Mouse (Mus musculus): ENCODE measurements around the gene Hormad1.

DNA sequence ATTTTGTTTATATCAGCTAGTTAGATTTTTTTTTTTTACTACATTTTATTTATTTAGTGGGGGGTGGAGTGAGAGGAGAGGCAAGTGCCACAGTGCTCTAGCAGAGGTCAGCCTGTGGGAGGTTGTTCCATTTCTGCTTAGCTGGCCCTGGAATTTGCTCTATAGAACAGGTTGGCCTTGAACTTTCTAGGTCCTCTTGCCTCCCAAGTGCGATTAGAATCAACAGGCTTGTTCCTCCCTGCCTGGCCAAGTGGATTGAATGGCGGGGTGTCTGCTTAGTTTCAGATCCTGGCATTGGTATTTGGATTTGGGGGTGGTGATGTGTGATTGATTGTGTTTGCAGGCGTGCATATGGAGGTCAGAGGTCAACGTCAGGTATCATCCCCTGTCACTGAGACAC, 76.6 kb downstream of the Hormad1 start:
- TF ChIP-seq POLR2A (IDR thresholded peaks at IDR 0.05; ENCODE audit: extremely low read depth, insufficient read depth, low read length) (no peak), CTCF (IDR thresholded peaks at IDR 0.05; ENCODE audit: low read depth, low read length) (no peak; the same call in 1 of the 2 replicates)

All from liver, adult 2 months (tissue).